Mouse (Mus musculus) embryonic facial prominence, embryonic 11.5 days (tissue): ENCODE results near the gene Uqcr10. TPM values are rescaled to one million over a fixed set of nuclear protein-coding genes. Genes with fewer than 3 reads are reported as not detected.

ENCODE experiments used
- ATAC-seq: fragments of 200-750 bp; cut with Nextera tagmentation; replicated peaks from 2 replicates; pipeline ENCODE4 v1.8.0; 2017; ENCODE audit warnings: low read depth; ENCODE audit not compliant: insufficient number of reproducible peaks, low FRiP score, low TSS enrichment
- DNase-seq: peaks from one replicate; pipeline ENCODE4 v3.0.0-alpha.2; 2015; ENCODE audit warnings: low spot score
- H3K27ac ChIP-seq: fragments of 300-500 bp; sonication (generic); replicated peaks from 2 replicates; pipeline ENCODE4 v1.5.1; 2014; ENCODE audit warnings: mild to moderate bottlenecking, low read depth, low read length, control low read depth
- H3K27me3 ChIP-seq: fragments of 300-500 bp; sonication (generic); 2 replicates; pipeline ENCODE4 v1.6.1; 2014; ENCODE audit warnings: mild to moderate bottlenecking, low read length, moderate library complexity, mixed read lengths; ENCODE audit not compliant: control insufficient read depth, insufficient read depth
- H3K36me3 ChIP-seq: fragments of 300-500 bp; sonication (generic); replicated peaks from 2 replicates; pipeline ENCODE4 v1.6.1; 2014; ENCODE audit warnings: low read depth, mild to moderate bottlenecking, low read length, moderate library complexity, mixed read lengths; ENCODE audit not compliant: control insufficient read depth, insufficient read depth
- H3K4me1 ChIP-seq: fragments of 300-500 bp; sonication (generic); 2 replicates; pipeline ENCODE4 v1.6.1; 2014; ENCODE audit warnings: low read length, mixed read lengths; ENCODE audit not compliant: control insufficient read depth, insufficient read depth
- H3K4me2 ChIP-seq: fragments of 300-500 bp; sonication (generic); 2 replicates; pipeline ENCODE4 v1.6.1; 2014; ENCODE audit warnings: low read depth, mild to moderate bottlenecking, control low read depth, low read length, moderate library complexity
- H3K4me3 ChIP-seq: fragments of 300-500 bp; sonication (generic); 2 replicates; pipeline ENCODE4 v1.5.1; 2014; ENCODE audit warnings: low read depth, low read length, control low read depth
- H3K9ac ChIP-seq: fragments of 300-500 bp; sonication (generic); replicated peaks from 2 replicates; pipeline ENCODE4 v1.6.1; 2014; ENCODE audit warnings: mild to moderate bottlenecking, control low read depth, low read length
- H3K9me3 ChIP-seq: fragments of 300-500 bp; sonication (generic); replicated peaks from 2 replicates; pipeline ENCODE4 v1.6.1; 2016; ENCODE audit warnings: mild to moderate bottlenecking, low read length, inconsistent platforms, mixed read lengths; ENCODE audit not compliant: control insufficient read depth
- WGBS: fragments of 180-500 bp; shearing (Covaris S2); extraction: QIAGEN DNeasy Blood & Tissue Kit; methylation state at CpG from one replicate; pipeline ENCODE4 v1.1.7; 2014; 5-methylcytosine and 5-hydroxymethylcytosine counted together
- polyA plus RNA-seq: library from polyadenylated mRNA; unstranded; fragments of >200 nt; fragmentation: Nextera tagmentation; extraction: Ambion mirVana; gene quantifications from 2 replicates; pipeline ENCODE4 v1.2.1, GENCODE M21; 2014

The Uqcr10 gene
- polyA plus RNA-seq, 1 experiment from 2014 or later: 564 TPM

DNA sequence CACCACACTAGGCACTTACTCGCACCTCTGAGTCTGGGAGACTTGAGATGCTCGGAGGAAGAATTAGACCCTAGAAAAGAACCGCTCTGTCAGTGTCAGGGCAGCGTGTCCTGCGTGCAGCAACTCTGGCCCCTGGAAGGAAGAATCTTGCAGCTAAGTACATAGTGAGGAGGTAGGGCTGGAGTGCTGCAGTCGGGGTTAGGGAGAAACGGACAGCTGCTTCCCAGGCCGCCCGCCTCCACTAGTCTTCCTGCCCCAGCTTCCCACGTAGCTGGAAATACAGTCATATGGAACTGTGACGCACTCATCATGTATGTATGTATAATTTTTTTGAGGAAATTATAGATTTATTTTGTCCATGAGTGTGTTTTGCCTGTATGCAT is 41.7 kb downstream of the Uqcr10 start:
- H3K4me2 ChIP-seq: no peak overlapping the region
- H3K9me3 ChIP-seq: no peaks in the 10 kb centered on the region
- DNase-seq (no peak), ATAC-seq (no peak)
- H3K9ac ChIP-seq: no peak overlapping the region
- 91% methylated on average over 11 of the region's 11 CpGs for WGBS
- no peak overlapping the region for H3K4me3 ChIP-seq
- H3K27me3 ChIP-seq: no peaks in the 10 kb centered on the region
- H3K4me1 ChIP-seq: no peaks in the 10 kb centered on the region
- no peaks in the 10 kb centered on the region; the same call in 1 of the 2 replicates for H3K36me3 ChIP-seq
- no peak overlapping the region for H3K27ac ChIP-seq

DNA sequence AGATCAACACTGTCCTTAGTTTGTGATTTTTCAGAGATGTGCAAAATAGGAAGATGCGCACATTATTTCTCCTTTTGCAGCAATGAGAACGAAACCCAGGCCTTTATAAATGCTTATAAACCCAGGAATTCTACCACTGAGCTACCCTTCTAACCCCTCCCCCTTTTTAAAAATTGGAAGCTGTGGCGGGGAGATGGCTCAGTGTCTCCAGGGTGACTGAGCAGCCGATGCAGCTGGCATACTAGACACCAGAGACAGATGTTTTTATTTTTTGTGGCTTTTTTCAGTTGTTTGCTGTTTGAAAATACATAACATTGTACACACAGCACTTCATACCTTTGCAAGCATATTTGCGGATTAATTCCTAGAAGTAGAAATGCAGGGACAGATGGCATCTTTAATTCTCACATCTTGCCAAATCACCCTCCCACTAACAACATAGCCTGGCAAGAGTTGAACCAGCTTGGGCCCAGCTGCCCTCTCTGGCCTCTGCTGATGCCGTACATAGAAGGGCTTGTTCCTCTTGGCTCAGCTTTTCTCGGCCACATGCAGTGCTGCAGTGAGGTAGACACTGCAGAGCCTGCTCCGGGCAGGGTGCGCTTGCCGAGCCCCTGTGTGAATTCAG is 42.2 kb downstream of the Uqcr10 start:
- no peaks in the 10 kb centered on the region for H3K9me3 ChIP-seq
- WGBS: 89% methylated on average over 10 of the region's 10 CpGs
- H3K36me3 ChIP-seq: no peaks in the 10 kb centered on the region; the same call in 1 of the 2 replicates
- H3K4me2 ChIP-seq: no peak overlapping the region
- ATAC-seq: no peak
- H3K27me3 ChIP-seq: no peaks in the 10 kb centered on the region
- no peak overlapping the region for H3K27ac ChIP-seq
- no peak for DNase-seq
- no peaks in the 10 kb centered on the region for H3K4me1 ChIP-seq
- no peak overlapping the region for H3K9ac ChIP-seq
- H3K4me3 ChIP-seq: no peak overlapping the region

DNA sequence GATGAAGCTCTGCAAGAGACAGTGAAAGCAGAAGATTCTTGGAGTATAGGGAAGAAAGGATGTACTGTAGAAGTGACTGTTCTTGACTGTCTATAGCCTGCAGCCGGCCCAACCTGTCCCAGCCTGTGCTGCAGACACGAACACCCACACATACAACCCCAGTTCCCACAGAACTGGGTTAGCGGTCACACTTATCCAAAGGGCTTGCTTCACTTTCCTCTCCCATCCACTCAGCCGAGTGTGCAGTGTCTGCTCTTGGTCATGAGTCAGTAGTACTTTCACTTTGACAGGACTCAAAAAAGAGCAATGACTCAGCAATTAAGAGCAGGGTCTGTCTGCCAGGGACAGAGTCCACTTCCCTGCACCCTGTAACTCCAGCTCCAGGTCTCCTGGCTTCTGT is 42.8 kb downstream of the Uqcr10 start:
- WGBS: 82% methylated on average over 4 of the region's 4 CpGs
- Histone ChIP-seq H3K9me3 (no peaks in the 10 kb centered on the region), H3K4me1 (no peaks in the 10 kb centered on the region), H3K9ac (no peak overlapping the region), H3K27ac (no peak overlapping the region), H3K4me3 (no peak overlapping the region), H3K27me3 (no peaks in the 10 kb centered on the region), H3K36me3 (no peaks in the 10 kb centered on the region; the same call in 1 of the 2 replicates), H3K4me2 (no peak overlapping the region)
- no peak for DNase-seq
- no peak for ATAC-seq

DNA sequence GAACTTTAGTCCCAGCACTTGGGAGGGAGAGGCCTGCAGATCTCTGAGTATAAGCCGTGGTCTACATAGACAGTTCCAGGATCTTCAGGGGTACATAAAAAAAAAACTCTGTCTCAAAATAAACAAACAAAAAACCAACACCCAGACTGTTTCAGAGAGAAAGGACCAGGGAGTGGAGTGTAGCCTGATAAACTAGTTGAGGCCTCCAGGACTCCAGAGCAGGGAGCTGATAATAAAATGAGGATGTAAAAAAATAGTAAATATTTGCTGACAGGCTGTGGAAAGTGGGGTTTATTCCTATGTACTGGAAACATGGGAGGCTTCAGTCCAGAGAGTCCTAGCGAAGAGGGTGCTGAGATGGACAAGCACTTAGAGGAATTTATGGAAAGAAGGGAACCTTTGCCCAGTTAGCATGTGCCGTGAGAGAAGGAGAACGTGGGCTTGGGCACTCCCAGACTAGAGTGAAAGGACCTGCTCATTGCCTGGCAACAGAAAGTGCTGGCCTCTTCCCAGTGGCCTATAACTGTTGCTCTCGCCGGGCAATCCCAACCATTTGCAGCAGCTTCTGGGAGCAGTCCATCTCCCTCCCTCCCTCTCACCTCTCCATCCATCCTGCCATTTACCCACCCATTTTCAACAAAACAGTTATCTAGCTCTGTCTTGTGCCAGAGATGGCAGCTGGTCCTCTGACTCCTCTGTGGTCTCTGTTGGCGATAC is 43.7 kb downstream of the Uqcr10 start:
- Histone ChIP-seq H3K36me3 (no peaks in the 10 kb centered on the region; the same call in 1 of the 2 replicates), H3K9me3 (no peaks in the 10 kb centered on the region), H3K27me3 (no peaks in the 10 kb centered on the region), H3K4me3 (no peak overlapping the region), H3K4me2 (no peak overlapping the region), H3K27ac (no peak overlapping the region), H3K4me1 (no peaks in the 10 kb centered on the region), H3K9ac (no peak overlapping the region)
- WGBS: 84% methylated on average over 7 of the region's 7 CpGs
- ATAC-seq: no peak
- no peak for DNase-seq

DNA sequence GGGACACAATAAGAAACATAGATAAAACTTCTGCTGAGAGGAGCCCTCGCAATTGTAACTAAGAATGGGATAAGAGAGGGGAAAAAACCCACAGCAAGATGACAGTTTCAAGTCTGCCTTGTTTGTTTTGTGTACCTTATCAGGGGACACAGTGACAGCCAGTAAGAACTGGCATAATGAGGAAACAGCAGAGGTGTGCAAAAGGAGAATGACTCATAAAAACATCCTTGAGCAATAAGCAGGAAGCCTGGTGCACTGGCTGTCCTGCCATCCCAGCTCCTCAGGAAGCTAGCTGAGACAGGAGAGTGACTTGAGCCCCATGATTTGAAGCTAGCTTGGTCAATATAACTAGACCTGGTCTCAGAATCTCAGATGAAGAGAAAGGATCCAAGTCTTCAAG is 44.3 kb downstream of the Uqcr10 start:
- H3K27me3 ChIP-seq: no peaks in the 10 kb centered on the region
- no peak overlapping the region for H3K9ac ChIP-seq
- H3K4me2 ChIP-seq: no peak overlapping the region
- H3K36me3 ChIP-seq: no peaks in the 10 kb centered on the region; the same call in 1 of the 2 replicates
- no peak overlapping the region for H3K4me3 ChIP-seq
- H3K27ac ChIP-seq: no peak overlapping the region
- 90% methylated on average over 1 of the region's 1 CpGs for WGBS
- no peaks in the 10 kb centered on the region for H3K4me1 ChIP-seq
- no peak for ATAC-seq
- DNase-seq: no peak
- H3K9me3 ChIP-seq: no peaks in the 10 kb centered on the region

Other genes starting within 250 kb of the Uqcr10 start
- gene Mtmr3, start 109.5 kb downstream of the Uqcr10 start, polyA plus RNA-seq: 26.8 and 27.5 TPM in 2 replicates
- gene Gm11032, start 84.3 kb downstream of the Uqcr10 start, polyA plus RNA-seq: not detected in 2 replicates
- 36.6 and 37.0 TPM in 2 replicates for gene Ascc2, start 66.6 kb downstream of the Uqcr10 start, polyA plus RNA-seq
- gene Zmat5, start 336 bp upstream of the Uqcr10 start, polyA plus RNA-seq: 66.4 and 66.6 TPM in 2 replicates
- 0.28 and 0.43 TPM in 2 replicates for gene Cabp7, start 42.4 kb upstream of the Uqcr10 start, polyA plus RNA-seq
- 52.1 and 52.3 TPM in 2 replicates for gene Nf2, start 145.2 kb upstream of the Uqcr10 start, polyA plus RNA-seq
- 78.9 and 79.9 TPM in 2 replicates for gene Nipsnap1, start 169.6 kb upstream of the Uqcr10 start, polyA plus RNA-seq
- 55.0 and 56.1 TPM in 2 replicates for gene Thoc5, start 191.0 kb upstream of the Uqcr10 start, polyA plus RNA-seq
- 0.42 and 0.53 TPM in 2 replicates for gene Nefh, start 243.7 kb upstream of the Uqcr10 start, polyA plus RNA-seq